Mouse (Mus musculus): ENCODE measurements around the gene Fgfr1op.
"Not testable (repeated sequence)": the region's sequence is repeated elsewhere in the genome, so short reads cannot be mapped to it uniquely, and the experiment has no call there.

The Fgfr1op gene

DNA sequence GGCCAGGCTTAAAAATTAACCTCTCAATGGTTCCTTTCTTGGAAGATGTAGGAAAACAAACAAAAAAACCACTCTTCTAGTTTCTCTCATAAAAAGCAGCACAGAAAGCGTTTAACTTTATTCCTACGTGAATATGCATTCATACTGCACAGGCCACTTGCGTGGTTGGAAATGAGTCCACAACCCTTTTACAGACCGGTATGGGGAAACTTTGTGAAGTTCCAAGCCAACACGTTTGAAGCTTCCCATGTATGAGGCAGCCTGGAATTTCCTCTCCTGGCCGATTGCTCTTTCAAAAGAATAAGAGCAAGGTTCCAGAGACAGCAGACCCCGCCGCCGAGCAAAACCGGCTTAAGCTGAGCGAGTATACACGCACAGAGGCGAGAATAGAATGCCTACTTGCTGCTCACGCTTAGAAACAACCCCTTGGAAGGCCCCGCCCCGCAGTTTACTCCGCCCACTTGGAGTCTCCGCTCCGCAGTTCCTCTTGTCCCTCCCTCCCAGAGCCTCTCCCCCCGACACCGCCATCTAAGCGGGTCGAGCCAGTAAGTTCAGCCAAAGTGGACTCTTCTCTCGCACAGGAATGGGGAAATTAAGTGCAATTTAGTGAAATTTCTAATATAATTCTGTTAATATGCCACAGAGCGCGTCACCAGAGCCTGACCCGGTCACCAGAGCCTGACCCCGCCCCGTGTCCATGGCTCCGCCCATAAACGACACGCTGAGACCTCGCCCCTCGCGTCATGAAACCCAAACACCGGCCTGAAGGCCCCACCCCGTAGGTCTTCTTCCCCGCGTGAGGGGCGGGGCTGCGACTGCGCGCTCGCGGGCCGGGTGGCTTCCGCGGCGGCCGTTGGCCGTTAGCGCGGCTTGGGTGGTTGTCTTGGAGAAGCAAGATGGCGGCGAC lies at the start of gene Fgfr1op:
Gene Fgfr1op (plus strand): TSS at position 801 of the 907 bp plus-strand sequence.
- peak; percentile 17 for DNase-seq (ENCODE audit: low spot score)

DNA sequence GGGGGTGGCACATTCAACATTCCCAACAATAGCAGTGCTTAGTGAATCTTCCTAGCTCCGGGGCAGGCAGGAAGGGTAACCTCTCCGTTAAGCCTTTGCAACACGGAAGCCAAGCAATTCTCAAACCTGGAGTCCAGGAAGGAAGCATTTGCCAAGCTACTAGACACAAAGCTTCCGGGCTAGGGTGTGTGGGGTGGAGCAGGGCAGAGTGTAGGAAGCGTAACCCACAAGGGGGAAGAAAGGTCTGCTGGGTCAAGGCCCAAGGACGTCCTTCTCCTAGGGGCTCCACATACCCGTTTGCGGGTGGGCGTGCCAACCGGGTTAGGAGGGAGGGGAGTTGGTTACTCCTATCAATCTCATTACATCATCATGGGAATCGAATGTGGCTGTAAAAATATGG lies 48.9 kb upstream of the Fgfr1op start:
- DNase-seq (ENCODE audit: low spot score): not testable (repeated sequence)

DNA sequence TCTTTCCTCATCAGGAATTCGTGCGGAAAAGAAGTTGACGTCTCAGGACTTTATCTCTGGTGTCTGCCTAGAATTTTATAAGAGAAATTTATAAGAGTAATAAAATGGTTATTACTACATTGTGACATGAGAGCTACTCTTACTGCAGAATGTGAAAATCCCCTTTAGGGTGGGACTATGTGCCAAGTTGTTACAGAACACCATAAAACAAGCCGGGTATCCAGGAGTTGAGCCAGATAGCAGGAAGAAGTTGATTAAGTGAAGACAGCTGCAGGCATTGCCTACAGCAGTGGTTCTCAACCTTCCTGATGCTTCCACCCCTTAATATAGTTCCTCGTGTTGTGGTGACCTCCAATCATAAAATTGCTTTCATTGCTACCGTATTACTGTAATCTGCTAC lies 48.4 kb upstream of the Fgfr1op start:
- not testable (repeated sequence) for DNase-seq (ENCODE audit: low spot score)

DNA sequence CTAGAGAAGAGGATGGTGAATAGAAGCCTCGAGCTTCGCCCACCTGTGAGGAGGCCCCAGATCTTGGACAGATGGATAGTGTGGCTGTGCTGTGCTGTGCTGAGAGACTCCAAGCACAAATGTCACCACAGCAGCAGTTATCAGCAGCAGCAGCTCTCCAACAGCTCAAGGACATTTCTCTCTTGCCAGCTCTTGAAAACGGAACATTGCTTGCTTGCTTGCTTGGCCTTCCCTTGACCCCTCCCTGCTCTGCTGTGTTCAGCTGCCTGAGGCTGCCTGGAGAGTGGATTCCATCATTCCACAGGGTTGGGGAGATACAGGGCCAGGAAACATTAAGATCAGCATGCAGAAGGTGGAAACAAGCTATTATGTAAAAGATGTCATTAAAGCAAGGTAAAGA lies 42.3 kb upstream of the Fgfr1op start:
- not testable (repeated sequence) for DNase-seq (ENCODE audit: low spot score)

DNA sequence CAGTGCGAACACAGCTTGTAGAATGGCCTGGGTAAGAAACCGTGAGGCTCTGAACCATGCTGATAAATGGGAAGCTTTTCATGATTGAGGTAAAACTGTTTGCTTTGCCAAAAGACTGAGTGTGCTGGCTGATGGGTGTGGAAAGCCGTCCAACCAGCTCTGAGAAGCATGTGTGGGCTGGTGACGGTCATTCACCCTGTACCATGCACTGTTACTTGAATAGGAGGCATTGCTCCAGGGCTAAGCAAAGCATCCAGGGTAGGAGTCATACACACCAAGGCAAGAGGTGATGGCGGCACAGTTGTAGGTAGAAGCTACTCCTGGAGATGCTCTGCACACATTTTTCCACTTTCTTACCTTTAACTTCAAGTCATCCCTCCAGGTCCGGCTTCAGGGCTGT lies 40.7 kb upstream of the Fgfr1op start:
- DNase-seq (ENCODE audit: low spot score): not testable (repeated sequence)

DNA sequence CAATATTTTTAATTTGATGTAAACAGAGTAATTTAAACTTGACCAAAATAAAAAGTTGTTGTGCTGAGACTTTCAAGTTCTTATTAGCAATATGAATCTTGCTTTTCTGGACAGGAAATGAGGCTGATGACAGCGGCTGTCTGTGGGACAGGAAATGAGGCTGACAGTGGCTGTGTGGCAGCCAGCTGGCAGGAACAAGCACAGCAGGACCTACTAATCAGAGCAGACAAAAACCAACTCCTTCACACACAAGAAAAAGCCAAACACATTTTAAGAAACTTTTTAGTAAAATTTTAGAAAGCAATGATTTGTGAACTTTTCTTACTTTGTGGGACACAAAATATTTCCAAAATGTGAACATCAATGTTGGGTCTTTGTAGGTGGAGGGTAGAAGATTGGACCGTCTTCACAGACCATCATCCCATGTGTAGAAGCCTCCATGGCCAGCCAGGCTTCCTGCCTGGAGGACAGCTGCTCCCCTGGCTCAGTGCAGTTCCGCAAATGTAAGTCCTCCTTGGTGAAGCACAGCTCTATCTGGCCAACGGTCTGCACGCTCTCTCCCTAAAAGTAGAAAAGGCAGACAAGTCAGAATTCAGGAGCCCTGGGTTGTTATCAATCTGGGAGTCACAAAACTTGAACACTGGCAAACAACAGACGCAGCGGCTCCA lies 36.8 kb upstream of the Fgfr1op start:
- DNase-seq (ENCODE audit: low spot score): not testable (repeated sequence)

DNA sequence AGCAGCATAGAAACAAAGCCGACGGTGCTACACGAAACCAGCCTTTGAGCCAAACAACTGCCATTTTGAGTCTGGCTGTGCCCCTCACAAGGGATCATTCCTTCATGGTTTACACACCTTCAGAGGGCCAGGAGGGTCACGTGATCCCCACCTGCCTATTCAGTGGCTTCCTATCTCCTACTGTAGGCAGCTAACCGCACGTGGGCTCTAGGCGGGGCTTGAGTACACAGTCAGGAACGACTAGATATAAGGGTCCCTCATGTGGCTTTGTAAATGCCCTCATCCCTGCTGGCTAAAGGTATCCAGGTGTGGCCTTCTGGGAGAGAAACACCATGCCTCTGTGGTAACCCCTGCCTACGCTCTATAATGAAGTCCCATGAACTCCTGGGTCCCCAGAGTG lies 35.7 kb upstream of the Fgfr1op start:
- not testable (repeated sequence) for DNase-seq (ENCODE audit: low spot score)

DNA sequence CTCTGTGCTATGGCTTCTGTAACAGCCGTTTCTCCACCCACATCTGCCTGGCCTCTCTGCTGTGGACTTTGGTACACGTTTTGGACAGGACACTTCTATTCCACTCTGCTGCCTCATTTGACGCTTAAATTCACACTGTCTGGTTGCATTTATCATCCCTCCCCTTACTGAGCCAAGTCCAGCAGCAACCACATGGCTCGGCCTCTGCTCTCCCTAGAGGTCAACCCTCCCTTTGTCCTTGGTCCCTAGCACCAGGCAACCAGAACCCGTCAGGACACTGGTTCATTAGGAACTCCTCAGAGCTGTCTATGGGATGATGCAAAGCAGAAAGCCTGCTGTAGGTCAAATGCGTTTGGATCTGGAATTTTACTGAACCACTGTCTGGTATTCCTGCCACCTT lies 34.5 kb upstream of the Fgfr1op start:
- not testable (repeated sequence) for DNase-seq (ENCODE audit: low spot score)

DNA sequence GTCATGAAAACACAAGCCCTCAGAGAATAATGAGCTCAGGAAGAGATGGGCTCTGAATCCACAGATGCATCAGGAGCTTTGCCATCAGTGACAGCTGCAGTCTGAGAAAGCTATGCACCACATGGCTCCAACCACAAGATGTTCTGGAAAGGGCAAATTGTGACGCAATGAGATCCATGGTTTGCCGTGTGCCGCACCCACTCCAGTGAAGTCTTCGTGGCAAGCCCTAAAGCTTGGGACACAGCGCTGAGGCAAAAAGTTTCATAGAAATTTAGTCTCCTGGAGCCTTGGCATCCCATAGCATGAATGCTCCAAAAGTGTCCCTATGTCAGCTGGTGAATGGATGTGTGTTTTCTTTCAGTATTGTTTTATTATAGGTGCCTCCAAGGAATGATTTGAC lies 27.2 kb upstream of the Fgfr1op start:
- DNase-seq (ENCODE audit: low spot score): not testable (repeated sequence)

DNA sequence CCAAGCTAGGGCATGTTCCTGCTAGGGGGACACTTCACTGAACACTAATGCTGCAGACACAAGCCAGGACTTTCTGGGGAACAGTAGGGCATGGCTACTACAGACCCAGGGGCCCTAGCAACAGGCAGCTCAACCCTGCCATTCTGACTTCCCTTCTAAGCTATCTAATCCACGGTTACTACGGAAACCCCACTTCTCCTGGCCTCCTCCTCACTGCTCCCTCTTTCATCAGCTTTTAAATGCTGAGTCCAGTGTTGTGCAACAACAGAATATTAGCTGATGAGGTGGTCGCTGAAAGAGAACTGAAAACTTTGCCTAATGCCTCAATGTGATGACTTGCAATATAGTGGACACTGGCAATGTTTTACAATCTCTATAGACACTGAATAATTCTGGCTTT lies 25.1 kb upstream of the Fgfr1op start:
- not testable (repeated sequence) for DNase-seq (ENCODE audit: low spot score)

DNA sequence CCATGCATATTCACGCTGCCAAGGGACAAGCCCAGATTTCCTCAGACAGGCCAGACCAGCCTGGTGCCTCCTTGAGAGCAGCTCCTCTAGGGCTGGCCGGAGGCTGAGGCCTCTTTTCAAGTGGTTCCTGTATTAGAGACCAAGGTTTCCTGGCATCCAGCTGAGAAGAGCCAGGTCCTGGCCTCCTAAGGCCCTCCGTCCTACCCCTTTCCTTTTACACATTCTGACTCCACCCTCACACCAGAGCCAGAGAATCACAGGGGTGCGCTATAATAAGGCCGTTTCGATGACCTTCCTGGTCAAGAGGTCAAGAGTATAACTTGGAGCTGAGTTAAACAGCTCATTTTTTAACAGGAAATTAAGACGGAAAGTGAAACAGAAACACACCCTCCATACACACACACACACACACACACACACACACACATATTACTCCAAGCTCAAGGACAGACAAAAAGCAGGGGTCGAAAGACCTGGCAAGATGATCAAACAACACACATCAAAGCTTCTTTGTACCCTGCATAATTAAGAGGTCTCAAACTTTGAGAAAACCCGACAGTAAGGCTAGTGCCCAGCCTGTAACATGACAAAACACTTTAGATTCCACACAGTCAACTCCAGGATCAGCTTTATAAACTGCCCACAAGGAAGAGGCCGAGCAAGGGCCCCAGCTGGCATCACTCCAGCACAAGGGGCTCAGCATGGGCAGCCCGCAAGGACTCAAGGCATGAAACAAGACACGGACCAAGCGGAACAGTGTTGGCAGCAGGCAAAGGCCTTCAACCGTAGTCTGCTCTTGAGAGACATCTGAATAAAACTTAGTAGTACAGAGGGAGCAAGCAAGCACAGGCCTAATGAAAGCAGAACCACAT lies 21.3 kb upstream of the Fgfr1op start:
- not testable (repeated sequence) for DNase-seq (ENCODE audit: low spot score)

DNA sequence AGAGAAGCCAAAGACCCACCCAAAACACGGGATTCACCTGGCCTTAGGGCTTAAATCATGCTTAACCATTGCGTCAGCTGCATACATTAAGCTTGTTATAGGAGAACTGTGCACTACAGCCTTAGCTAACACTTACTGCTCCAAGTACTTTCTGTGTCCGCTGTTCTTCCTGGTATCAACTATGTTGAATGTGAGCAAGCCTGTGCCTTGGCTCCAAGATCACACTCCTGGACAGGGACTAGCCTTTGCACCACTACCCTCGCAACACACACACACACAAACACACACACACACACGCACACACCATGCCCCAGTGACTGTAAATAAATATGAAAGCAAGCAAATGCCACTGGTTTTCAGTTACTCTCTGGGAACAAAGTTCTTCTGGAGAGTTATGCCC lies 18.4 kb upstream of the Fgfr1op start:
- DNase-seq (ENCODE audit: low spot score): not testable (repeated sequence)

DNA sequence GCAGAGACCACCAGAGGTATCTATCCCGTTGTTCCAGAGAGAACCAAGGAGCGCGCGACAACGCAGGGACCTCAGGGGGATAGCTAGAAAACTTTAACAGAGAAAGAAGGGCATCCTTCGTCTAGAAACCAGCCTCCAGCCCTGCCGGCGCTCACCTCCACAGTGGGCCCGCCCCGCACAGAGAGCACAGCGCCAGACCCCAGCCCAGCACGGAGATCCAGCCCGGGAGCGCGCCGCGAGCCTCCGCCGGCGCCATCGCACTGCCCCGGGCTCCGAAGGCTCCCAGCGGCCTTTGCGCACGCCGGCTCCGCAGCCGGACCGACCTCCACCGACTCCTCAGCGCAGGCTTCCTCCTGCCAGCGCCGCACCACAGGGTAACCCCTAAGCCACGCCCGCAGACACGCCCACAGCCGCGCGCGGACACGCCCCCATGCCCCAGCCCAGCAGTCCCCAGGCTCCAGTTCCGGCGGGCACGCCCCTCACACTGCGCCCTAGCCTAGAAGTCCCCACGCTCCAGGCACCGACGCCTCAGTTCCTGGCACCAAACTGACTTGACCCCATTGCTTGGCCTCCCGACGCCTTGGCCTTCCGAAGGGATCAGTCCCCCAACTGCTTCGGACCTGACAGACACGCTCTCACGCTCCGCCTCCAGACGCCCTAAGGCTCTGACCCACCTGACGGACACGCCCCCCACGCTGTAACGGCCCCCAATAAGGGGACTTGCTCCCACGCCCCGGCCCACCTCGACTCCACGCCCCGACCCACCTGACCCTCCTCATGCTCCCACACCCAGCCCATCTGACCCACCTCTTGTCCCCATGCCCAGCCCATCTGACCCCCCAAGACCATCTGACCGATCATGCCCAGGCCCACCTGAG lies 17.6 kb upstream of the Fgfr1op start, which contains the start of the genes Gm49673 and Rnaset2a:
Gene Gm49673 (minus strand): TSS at position 350 of the 878 bp plus-strand sequence.
Gene Rnaset2a (minus strand): TSS at position 659 of the 878 bp plus-strand sequence.
- peak; percentile 31 for DNase-seq (ENCODE audit: low spot score)

DNA sequence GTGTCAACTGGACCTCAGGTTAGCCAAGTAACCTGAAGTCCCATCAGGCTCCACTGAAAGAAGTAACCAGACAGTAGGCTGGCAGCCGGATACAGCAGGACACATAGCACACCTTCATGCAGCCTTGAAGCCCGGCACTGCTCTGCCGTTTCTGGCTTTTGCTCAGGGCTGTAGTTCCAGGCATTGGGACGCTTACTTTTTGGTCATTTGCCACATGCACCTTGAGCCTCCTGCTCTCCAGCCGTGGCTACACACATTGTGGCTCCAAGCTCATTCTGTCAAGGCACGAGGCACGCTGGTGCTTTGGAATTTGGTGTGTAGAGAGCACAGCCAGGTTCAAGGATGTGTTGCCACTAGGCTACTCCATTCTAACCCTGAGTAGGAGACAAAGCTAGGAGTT lies 10.3 kb upstream of the Fgfr1op start:
- DNase-seq (ENCODE audit: low spot score): not testable (repeated sequence)

DNA sequence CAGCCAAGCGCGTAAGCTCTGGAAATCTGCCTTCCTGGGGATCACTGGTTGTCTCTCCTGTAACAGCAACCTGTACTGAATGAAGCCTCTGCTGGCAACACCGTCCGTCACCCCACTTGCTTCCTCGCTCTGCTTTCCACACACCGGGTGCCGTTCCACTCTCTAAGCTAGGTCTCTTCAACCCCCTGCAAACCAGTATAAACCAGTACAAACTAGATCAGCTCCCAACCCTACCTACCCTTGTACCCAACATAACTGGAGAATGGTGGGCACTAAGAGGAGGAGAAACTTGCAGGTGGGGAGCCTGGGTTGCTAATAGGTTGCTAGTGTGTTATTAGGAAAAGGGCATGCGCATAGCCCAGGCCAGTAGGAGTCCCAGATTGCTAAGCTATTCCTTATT lies 9.3 kb upstream of the Fgfr1op start:
- not testable (repeated sequence) for DNase-seq (ENCODE audit: low spot score)

DNA sequence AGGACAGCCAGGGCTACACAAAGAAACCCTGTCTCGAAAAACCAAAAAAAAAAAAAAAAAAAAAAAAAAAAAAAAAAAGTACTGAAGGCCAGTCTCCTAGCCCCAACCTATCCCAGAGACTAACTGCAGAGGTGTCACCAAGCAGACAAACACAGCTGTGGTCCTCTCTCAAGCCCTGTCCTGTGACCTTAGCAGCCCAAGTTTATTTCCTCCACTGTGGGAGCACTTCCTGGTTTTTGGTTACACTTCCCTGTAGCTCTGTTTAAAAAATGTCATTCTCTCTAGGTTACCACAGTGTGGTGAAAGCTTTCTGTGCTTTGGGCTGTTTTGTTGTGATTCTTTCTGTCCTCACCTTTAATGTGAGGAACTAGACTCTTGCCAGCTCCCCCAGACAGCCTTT lies 6.7 kb upstream of the Fgfr1op start:
- not testable (repeated sequence) for DNase-seq (ENCODE audit: low spot score)

DNA sequence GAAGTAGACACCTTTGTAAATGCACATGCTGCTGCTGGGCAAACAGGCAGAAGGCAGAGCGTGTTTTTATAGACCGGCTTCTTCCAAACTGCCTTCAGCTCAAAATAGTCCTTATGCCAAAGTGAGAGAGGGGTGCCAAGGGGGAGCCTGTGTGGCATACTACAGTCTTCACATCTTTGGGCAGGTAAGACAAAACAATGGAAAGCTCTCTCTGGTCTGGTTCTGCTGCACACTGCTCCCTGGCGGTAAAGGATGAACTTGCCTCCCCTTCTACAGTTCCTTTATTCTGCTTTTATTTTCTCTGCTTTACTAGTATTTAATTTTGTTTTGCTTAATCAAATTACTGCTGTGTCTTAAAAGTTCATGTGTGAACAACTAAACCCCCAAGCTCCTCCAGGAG lies 4.3 kb upstream of the Fgfr1op start:
- DNase-seq (ENCODE audit: low spot score): not testable (repeated sequence)

DNA sequence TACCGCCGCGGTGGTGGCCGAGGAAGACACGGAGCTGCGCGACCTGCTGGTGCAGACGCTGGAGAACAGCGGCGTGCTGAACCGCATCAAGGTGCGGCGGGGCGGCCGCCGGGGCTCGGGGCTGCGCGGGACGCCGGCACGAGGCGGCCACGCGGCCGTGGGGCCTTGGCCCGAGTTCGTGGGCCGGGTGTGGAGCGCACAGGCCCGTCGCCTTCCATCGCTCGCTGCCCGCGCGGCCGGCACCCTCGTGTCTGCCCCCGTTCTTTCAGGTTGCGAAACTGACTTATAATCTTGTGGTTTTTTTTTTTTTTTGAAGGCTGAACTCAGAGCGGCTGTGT lies 276 bp downstream of the Fgfr1op start:
- not testable (repeated sequence) for DNase-seq (ENCODE audit: low spot score)

DNA sequence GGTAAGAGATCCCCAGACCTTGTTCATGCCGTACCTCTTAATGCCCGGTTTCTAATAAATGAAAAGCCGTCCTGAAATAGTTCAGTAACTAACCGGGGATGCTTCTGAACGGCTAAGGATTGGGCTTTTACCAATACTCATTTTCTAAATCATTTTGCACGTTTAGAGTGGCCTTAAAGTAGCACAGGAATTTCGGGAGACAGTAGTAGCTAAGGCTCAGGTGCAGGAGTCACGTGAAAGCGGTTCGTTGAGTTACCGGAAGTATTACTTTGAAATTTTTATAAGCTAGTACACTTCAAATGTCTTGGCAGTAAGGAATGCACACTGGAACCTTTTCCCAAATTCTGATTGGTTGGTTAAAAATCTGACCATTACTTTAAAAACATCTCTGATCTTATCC lies 676 bp downstream of the Fgfr1op start:
- DNase-seq (ENCODE audit: low spot score): not testable (repeated sequence)

DNA sequence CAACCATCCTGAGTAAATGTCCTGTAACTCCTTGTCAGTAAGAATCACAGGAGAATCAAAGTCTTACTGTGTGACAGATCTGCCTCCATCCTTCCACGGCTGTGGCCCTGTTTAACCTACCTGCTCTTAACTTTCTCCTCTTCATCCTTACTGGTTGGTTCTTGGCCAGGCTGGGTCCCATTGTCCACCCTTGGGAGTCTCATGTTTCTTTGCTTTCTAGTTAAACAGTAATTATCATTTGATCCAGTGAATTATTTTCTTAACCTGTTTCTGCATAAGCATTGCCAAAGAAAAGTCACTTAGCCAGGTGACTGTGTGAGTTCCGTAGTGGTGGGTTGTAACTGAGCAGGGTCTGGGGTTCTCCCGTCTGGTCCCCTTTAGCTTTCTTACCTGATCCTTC lies 1.2 kb downstream of the Fgfr1op start:
- DNase-seq (ENCODE audit: low spot score): not testable (repeated sequence)

DNA sequence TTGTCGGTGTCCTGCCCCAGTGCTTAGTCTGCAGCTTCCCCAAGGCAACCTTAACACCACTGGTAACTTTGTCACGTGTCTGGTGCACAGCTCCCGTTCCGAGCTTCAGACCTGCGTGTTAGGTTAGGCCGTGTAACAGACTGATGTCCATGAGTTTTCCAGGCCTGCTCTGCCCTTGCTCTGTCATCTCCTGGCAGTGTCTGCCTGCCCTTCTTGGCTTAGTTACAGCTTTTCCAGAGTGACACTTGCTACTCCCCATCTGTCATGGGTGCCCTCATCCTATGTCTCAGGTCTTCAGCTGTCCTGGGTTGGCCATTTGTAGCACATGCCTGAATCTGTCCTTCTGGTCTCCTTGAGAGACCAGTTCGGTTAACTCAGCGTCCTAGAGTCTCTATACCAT lies 2.1 kb downstream of the Fgfr1op start:
- not testable (repeated sequence) for DNase-seq (ENCODE audit: low spot score)
